Mouse (Mus musculus) heart, embryonic 14.5 days (tissue): ENCODE measurements around the gene Gucy1b1. TPM values are rescaled to one million over a fixed set of nuclear protein-coding genes. Genes with fewer than 3 reads are reported as not detected.

Experiments used
- ATAC-seq: fragments of 200-750 bp; cut with Nextera tagmentation; 2 replicates; pipeline ENCODE4 v1.8.0; 2017; ENCODE audit warnings: low read depth, moderate TSS enrichment; ENCODE audit not compliant: insufficient number of reproducible peaks, insufficient read depth, low FRiP score
- H3K27ac ChIP-seq, 2 experiments: fragments of 200-500 bp in 1 of 2; fragments of 300-500 bp in 1 of 2; sonication (generic) in 1 of 2; replicated peaks in 1 of 2; 2 replicates each; pipeline ENCODE4 v1.5.1; 2012 to 2014; ENCODE audit warnings: low read depth in 2 of 2, low read length in 2 of 2, control low read depth in 1 of 2, mild to moderate bottlenecking in 1 of 2, mixed read lengths in 1 of 2; ENCODE audit not compliant: control insufficient read depth in 1 of 2, insufficient read depth in 1 of 2
- H3K27me3 ChIP-seq: fragments of 300-500 bp; sonication (generic); 2 replicates; pipeline ENCODE4 v1.6.1; 2014; ENCODE audit warnings: mild to moderate bottlenecking, low read length, control low read depth; ENCODE audit not compliant: control insufficient read depth, insufficient read depth
- H3K36me3 ChIP-seq: fragments of 300-500 bp; sonication (generic); 2 replicates; pipeline ENCODE4 v1.6.1; 2014; ENCODE audit warnings: mild to moderate bottlenecking, control low read depth, low read length, mixed read lengths; ENCODE audit not compliant: control insufficient read depth, insufficient read depth
- H3K4me1 ChIP-seq, 2 experiments: fragments of 200-500 bp in 1 of 2; fragments of 300-500 bp in 1 of 2; sonication (generic) in 1 of 2; 2 replicates each; pipeline ENCODE4 v1.6.1; 2012 to 2014; ENCODE audit warnings: low read length in 2 of 2, control low read depth in 1 of 2, mixed read lengths in 1 of 2; ENCODE audit not compliant: control insufficient read depth in 2 of 2, insufficient read depth in 2 of 2
- H3K4me2 ChIP-seq: fragments of 300-500 bp; sonication (generic); 2 replicates; pipeline ENCODE4 v1.6.1; 2014; ENCODE audit warnings: mild to moderate bottlenecking, low read length
- H3K4me3 ChIP-seq, 2 experiments: fragments of 200-500 bp in 1 of 2; fragments of 300-500 bp in 1 of 2; sonication (generic) in 1 of 2; 2 replicates each; pipeline ENCODE4 v1.5.1; 2012 to 2014; ENCODE audit warnings: low read length in 2 of 2, mild to moderate bottlenecking in 2 of 2, control low read depth in 1 of 2, low read depth in 1 of 2, moderate library complexity in 1 of 2; ENCODE audit not compliant: control insufficient read depth in 1 of 2, insufficient read depth in 1 of 2
- H3K9ac ChIP-seq: fragments of 300-500 bp; sonication (generic); 2 replicates; pipeline ENCODE4 v1.6.1; 2014; ENCODE audit warnings: mild to moderate bottlenecking, low read length
- H3K9me3 ChIP-seq: fragments of 300-500 bp; sonication (generic); 2 replicates; pipeline ENCODE4 v1.6.1; 2016; ENCODE audit warnings: low read length, control low read depth; ENCODE audit not compliant: control insufficient read depth
- WGBS: fragments of 180-500 bp; shearing (Covaris S2); extraction: QIAGEN DNeasy Blood & Tissue Kit; methylation state at CpG from one replicate; pipeline ENCODE4 v1.1.7; 2014; 5-methylcytosine and 5-hydroxymethylcytosine counted together
- polyA plus RNA-seq: library from polyadenylated mRNA; unstranded; fragments of >200 nt; fragmentation: Nextera tagmentation; extraction: Ambion mirVana; gene quantifications from 2 replicates; pipeline ENCODE4 v1.2.1, GENCODE M21; 2014

Gucy1b1 gene
- polyA plus RNA-seq, 1 experiment from 2014 or later = 62.2 TPM

DNA sequence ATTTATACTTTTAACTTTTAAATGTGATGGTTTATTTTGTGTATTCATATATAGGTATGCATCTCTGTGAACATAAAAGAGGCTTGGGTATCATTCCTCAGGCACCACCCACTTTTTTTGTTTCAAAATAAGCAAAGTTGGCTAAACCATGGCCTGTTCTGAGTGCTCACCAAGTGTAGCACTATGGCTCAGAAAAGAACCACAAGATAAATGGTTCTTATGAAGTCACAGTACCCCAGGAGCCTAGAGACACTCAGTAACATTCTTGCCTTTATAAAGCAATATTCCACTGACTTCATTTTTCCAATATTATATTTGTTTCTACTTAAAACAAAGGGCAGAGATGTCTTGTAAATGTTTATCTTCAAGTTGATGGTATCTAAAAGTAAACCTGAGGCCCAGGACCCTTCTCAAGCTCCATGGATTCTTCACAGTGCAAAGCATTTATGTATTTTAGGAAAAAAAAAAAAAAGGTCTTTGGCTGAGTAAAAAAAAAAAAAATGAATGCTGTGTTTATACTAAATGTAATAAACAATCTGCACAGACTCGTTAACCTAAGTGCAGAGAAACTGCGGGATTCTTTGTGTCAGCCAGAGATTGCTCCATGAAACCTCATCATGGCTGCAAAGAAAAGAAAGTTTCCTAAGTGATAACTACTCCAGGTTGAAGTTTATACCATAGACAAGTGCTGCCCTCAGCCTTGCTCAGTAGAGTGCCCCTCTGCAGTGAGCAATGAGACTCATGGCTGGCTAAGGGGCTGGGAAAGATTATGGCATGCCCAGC, 38.0 kb downstream of the Gucy1b1 start:
- Histone ChIP-seq H3K9ac (no peak overlapping the region), H3K36me3 (peaks cover 81% of the 10 kb centered on the region), H3K4me2 (no peak overlapping the region), H3K9me3 (no peaks in the 10 kb centered on the region), H3K4me1 (no peaks in the 10 kb centered on the region), H3K27me3 (no peaks in the 10 kb centered on the region), H3K27ac (no peak overlapping the region), H3K4me3 (no peak overlapping the region)
- WGBS = 90% methylated on average over 2 of the region's 2 CpGs
- ATAC-seq = no peak

DNA sequence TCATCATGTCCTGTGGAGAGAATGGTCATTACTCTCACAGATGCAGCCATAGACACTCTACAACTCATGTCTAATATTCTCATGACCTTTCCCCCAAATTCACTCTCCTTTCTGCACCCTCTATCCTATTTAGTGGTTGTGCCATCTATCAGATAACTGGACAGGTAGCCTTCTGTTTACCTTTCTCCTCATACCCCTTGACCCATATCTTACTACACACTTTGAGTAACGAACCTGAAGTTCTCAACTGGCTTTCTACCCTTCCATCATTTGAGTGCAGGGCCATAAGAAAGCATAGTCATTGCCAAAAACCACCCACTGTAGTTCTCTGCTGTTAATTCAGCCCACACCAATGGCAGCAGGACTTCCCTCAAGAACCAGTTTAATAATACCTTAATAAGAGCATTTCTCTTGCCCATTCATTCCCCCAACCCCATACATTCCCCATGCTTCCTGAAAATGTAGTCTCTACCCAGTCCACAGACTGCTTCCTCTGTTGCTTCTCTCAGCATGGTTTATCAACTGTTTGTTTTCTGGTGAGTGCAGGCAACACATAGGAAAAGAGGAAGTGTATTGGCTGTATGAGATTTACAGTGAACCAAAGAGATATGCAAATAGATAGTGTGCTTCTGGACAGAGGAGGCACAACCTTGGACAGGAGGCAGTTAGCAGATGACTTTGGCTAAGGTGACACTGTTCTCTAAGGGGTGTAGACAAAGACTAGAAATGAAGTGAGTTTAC, 44.3 kb downstream of the Gucy1b1 start:
- Histone ChIP-seq H3K4me3 (no peak overlapping the region), H3K36me3 (peaks cover 34% of the 10 kb centered on the region), H3K27ac (no peak overlapping the region), H3K9ac (no peak overlapping the region), H3K27me3 (no peaks in the 10 kb centered on the region), H3K9me3 (no peaks in the 10 kb centered on the region), H3K4me1 (no peaks in the 10 kb centered on the region), H3K4me2 (no peak overlapping the region)
- ATAC-seq = no peak
- WGBS = 78% methylated on average over 1 of the region's 1 CpGs

DNA sequence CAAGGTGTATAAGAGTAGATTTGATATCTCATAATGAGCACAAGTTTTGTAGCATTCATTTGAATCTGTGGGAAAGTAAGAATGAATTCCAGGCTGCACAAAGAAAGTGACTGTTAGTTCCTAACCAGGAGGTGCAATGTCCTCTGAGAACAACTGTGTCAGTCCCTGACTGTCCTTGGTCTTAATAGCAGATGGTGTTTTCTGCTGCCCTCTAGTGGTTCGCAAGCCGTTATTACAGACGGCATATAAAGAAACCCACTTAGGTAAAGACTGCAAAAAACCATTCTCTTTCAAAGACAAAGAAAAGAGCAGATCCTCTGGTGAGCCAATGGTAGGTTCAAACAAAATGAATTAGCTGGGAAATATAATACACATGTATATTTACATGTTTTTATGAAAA, 45.3 kb downstream of the Gucy1b1 start:
- H3K9me3 ChIP-seq = no peaks in the 10 kb centered on the region
- H3K4me3 ChIP-seq = no peak overlapping the region
- H3K27ac ChIP-seq = no peak overlapping the region
- no peak for ATAC-seq
- 0% methylated on average over 3 of the region's 3 CpGs for WGBS
- no peaks in the 10 kb centered on the region for H3K27me3 ChIP-seq
- H3K9ac ChIP-seq = no peak overlapping the region
- H3K4me2 ChIP-seq = no peak overlapping the region
- H3K4me1 ChIP-seq = no peaks in the 10 kb centered on the region
- peaks cover 25% of the 10 kb centered on the region for H3K36me3 ChIP-seq

DNA sequence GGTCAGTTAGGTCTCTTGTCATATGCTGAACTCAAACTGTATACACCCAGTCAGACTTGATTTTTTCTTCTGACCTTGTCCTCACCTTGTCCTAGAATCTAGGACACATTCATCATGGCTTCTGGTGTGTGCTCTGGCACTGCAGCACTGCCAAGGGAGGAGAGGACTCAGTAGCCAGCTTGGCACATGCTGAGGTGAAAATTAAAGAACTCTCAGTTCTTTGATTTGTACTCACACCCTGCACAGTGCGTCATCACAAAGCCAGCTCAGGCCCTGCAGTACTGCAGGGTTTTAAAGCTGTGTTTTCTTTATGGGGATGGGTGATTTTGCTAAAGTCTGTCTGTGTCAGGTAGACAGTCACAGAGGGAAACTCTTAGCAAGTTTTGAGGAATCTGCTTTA, 47.2 kb downstream of the Gucy1b1 start:
- ATAC-seq = no peak
- Histone ChIP-seq H3K36me3 (peaks cover 9% of the 10 kb centered on the region), H3K9me3 (no peaks in the 10 kb centered on the region), H3K27me3 (no peaks in the 10 kb centered on the region), H3K9ac (no peak overlapping the region), H3K4me3 (no peak overlapping the region), H3K4me1 (no peaks in the 10 kb centered on the region), H3K27ac (no peak overlapping the region), H3K4me2 (no peak overlapping the region)
- 67% methylated on average over 1 of the region's 1 CpGs for WGBS

DNA sequence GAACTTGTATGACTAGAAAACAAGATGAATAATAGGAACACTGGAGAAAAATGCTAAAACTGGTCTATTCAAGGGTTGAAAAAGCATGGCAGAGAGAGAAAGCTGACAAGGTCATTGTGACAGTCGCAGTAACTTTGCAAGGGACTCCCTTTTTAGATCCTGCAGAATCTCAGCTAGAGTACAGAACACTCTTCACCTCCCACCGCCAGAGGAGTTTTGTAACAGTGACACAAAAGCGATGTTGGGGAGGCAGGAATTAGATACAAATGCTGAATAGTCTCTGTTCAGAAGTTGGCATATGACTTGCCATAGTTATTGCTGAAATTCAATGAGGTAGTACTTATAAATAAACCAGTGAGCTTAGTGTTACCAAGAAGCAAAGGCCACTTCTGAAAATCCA, 51.4 kb downstream of the Gucy1b1 start:
- Histone ChIP-seq H3K9ac (no peak overlapping the region), H3K9me3 (no peaks in the 10 kb centered on the region), H3K4me3 (no peak overlapping the region), H3K36me3 (no peaks in the 10 kb centered on the region), H3K27me3 (no peaks in the 10 kb centered on the region), H3K4me1 (no peaks in the 10 kb centered on the region), H3K4me2 (no peak overlapping the region), H3K27ac (no peak overlapping the region)
- no peak for ATAC-seq
- WGBS = 45% methylated on average over 3 of the region's 3 CpGs

DNA sequence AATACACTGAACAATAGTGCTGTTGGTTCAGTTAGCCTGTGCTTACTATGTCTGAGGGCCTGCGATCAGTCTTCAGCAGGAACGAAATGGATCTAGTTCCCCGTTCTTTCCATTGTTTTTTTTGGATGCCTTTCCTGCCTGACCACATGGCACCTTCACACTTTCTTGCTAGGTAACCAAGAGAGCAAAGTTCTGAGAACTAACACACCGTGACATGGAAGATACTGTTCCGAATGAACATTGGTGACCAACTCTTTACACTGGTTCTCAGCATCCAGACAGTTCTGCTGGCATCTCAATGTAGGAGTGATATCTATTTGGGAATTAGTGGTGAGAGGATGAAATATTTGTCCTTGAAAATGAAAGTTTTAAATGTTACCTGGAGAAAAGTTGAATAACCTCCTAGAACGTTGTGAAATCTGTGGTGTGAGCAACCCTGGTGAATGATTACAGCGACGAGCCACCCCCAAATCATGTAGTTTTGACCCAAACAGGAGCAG, 52.0 kb downstream of the Gucy1b1 start:
- H3K4me3 ChIP-seq = no peak overlapping the region
- H3K36me3 ChIP-seq = no peaks in the 10 kb centered on the region
- H3K9me3 ChIP-seq = no peaks in the 10 kb centered on the region
- no peak for ATAC-seq
- no peak overlapping the region for H3K4me2 ChIP-seq
- 79% methylated on average over 8 of the region's 8 CpGs for WGBS
- H3K27me3 ChIP-seq = no peaks in the 10 kb centered on the region
- H3K9ac ChIP-seq = no peak overlapping the region
- H3K27ac ChIP-seq = no peak overlapping the region
- H3K4me1 ChIP-seq = no peaks in the 10 kb centered on the region

DNA sequence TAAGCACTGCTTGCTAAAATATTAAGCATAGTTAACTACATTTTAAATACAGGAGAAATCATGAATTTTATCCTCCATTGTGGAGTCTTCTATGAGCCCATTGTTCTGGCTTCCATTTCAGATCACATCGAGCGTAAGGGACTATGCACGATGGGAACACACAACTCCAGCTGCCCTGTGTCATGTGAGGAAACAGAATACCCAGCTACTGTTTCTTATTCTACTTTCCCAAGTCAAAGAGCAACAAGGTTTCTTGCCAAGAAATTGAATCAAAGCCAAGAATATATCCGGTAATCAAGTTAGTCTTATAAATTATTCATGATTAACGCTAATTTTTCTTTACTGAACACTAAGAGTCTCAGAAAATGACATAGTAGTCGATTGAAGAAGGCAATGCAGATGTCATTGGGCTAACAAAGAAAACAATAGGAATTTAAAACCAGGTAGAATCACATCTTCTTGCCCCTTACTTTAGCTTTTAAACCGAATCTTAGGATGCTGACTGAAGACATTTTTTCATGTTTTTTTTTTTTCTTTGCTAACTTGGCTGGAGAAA, 60.3 kb downstream of the Gucy1b1 start:
- H3K4me2 ChIP-seq = no peak overlapping the region
- no peak overlapping the region for H3K9ac ChIP-seq
- H3K27ac ChIP-seq = no peak overlapping the region
- 84% methylated on average over 7 of the region's 7 CpGs for WGBS
- no peaks in the 10 kb centered on the region for H3K9me3 ChIP-seq
- H3K36me3 ChIP-seq = no peaks in the 10 kb centered on the region
- H3K27me3 ChIP-seq = no peaks in the 10 kb centered on the region
- no peaks in the 10 kb centered on the region for H3K4me1 ChIP-seq
- no peak for ATAC-seq
- H3K4me3 ChIP-seq = no peak overlapping the region
